Mouse (Mus musculus): Measurements from ENCODE around the gene Coq5. TPM values are rescaled to one million over a fixed set of nuclear protein-coding genes. Genes with fewer than 3 reads are reported as not detected.

The Coq5 gene
- total RNA-seq, 2 experiments from 2014 or later: 143 to 157 TPM

- no peak for DNase-seq
- intact Hi-C loops (cut with DNase I): loop anchor here (2.0 to 10.0 kb wide), 3 partner anchors 41 to 217 kb away; partner anchors contain the start of gene Dynll1
These were observed 62.1 kb downstream of the Coq5 start for GRCm38 (mm10) chr5:115341314-115342165.

Other genes with a start within 250 kb of the Coq5 start
- gene Gm10401, start 181.4 kb upstream of the Coq5 start, total RNA-seq (2021): not detected
- 100 to 1,000 TPM; 196 to 208 TPM for gene Acads, start 160.3 kb upstream of the Coq5 start, total RNA-seq (2021)
- 10 to 100 TPM; 24.7 to 25.8 TPM for gene Unc119b, start 144.7 kb upstream of the Coq5 start, total RNA-seq (2021)
- gene Mlec, start 121.5 kb upstream of the Coq5 start, total RNA-seq (2021): 10 to 100 TPM; 70.0 to 77.1 TPM
- 1 to 10 TPM; 3.5 to 4.0 TPM for gene Cabp1, start 85.3 kb upstream of the Coq5 start, total RNA-seq (2021)
- 10 to 100 TPM; 27.6 to 29.8 TPM for gene Pop5, start 43.8 kb upstream of the Coq5 start, total RNA-seq (2021)
- gene Rnf10, start 6.8 kb upstream of the Coq5 start, total RNA-seq (2021): 100 to 1,000 TPM; 389 to 391 TPM
- gene Dynll1, start 21.3 kb downstream of the Coq5 start, total RNA-seq (2021): 100 to 1,000 TPM; 135 to 185 TPM
- 10 to 100 TPM; 26.3 to 26.9 TPM for gene Srsf9, start 47.5 kb downstream of the Coq5 start, total RNA-seq (2021)
- gene Gatc, start 61.5 kb downstream of the Coq5 start, total RNA-seq (2021): 10 to 100 TPM; 16.0 to 17.0 TPM
- 10 to 100 TPM; 21.1 to 23.1 TPM for gene Triap1, start 61.6 kb downstream of the Coq5 start, total RNA-seq (2021)
- gene Cox6a1, start 69.3 kb downstream of the Coq5 start, total RNA-seq (2021): 100 to 1,000 TPM; 367 to 372 TPM
- gene Msi1, start 149.9 kb downstream of the Coq5 start, total RNA-seq (2021): 1 to 10 TPM; 1.9 to 2.0 TPM
- not detected for gene Pla2g1b, start 186.6 kb downstream of the Coq5 start, total RNA-seq (2021)
- gene Sirt4, start 205.1 kb downstream of the Coq5 start, total RNA-seq (2021): 10 to 100 TPM; 17.9 to 18.7 TPM
- 10 to 100 TPM; 52.4 to 54.2 TPM for gene Pxn, start 227.0 kb downstream of the Coq5 start, total RNA-seq (2021)

All from heart, postnatal 14 days (tissue).